10 mouse cellular contexts compared by ENCODE assay signal in the genomic region with DNA sequence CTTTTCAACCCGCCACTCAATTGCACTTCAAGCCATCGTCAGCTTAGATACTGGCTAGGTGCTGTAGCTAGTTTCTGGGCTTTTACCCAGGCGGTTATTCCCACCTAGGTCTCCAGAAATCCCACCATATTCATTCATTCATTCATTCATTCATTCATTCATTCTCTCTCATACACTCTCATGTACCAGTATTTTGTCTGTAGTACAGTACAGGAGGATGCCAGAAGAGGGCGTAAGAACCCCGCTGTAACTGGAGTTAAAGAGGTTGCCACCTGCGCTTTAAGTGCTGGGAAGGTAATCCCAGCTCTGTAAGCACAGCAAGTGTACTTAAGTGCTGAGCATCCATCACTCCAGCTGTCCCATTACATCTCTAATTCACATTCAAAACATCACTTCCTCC. TPM values are rescaled to one million over a fixed set of nuclear protein-coding genes. Genes with fewer than 3 reads are reported as not detected.
DNase-seq lines count a peak whose midpoint lies in the region; ATAC-seq and TF ChIP-seq lines count a peak whose summit lies in the region.
"Had no signal": no experiment of that assay in that cellular context is flagged by ENCODE, and none has a peak within 500 bp of the region (broad histone marks: within the 10 kb centered on the region; RNA-seq: fewer than 3 reads in every experiment).

No protein-coding gene starts in this region.

- DNase-seq in CD4-positive, CD25-positive, alpha-beta regulatory T cell, adult 2 months (ENCODE audit: low read depth, low spot score) = peak; percentile 61
- no peak for DNase-seq in lung, postnatal 10 days
- no peak for DNase-seq in layer of hippocampus, adult 11-12 months (ENCODE audit: low spot score)
- DNase-seq in kidney, adult 9 months = no peak
- DNase-seq: gastrocnemius, postnatal 14 days had no signal

- H3K4me3 ChIP-seq in lung, embryonic 15.5 days = peak overlapping the region; percentile 72; the same call in 1 of the 2 replicates
- H3K4me3 ChIP-seq in intestine, embryonic 15.5 days (replicated peaks) = no peak overlapping the region
- H3K4me3 ChIP-seq in myocyte = peak overlapping the region; percentile 54

- peaks cover 37% of the 10 kb centered on the region for H3K4me1 ChIP-seq in lung, embryonic 15.5 days
- H3K4me1 ChIP-seq in intestine, embryonic 15.5 days (replicated peaks) = peaks cover 27% of the 10 kb centered on the region

- no peak overlapping the region for H3ac ChIP-seq in myocyte (ENCODE audit: control insufficient read depth, insufficient read length)

- no peak for ATAC-seq in CD4-positive, CD25-positive, alpha-beta regulatory T cell, adult 4 months
- ATAC-seq in lung, embryonic 15.5 days (ENCODE audit: borderline replicate concordance, extremely low read depth, low FRiP score, low TSS enrichment) = no peak
- no peak for ATAC-seq in intestine, embryonic 15.5 days

- 45% methylated on average over 6 of the region's 6 CpGs for WGBS in lung, embryonic 15.5 days
- 41% methylated on average over 6 of the region's 6 CpGs for WGBS in intestine, embryonic 15.5 days

- H3K4me2 ChIP-seq in lung, embryonic 15.5 days = peak overlapping the region; percentile 67
- peak overlapping the region; percentile 65; the same call in 1 of the 2 replicates for H3K4me2 ChIP-seq in intestine, embryonic 15.5 days (replicated peaks)
- H3K4me2 ChIP-seq in myocyte (ENCODE audit: low read depth) = no peak overlapping the region

- no peak overlapping the region for H3K9ac ChIP-seq in lung, embryonic 15.5 days
- no peak overlapping the region for H3K9ac ChIP-seq in intestine, embryonic 15.5 days

- H3K27me3 ChIP-seq in lung, embryonic 15.5 days = no peaks in the 10 kb centered on the region
- no peaks in the 10 kb centered on the region for H3K27me3 ChIP-seq in intestine, embryonic 15.5 days (replicated peaks)
- H3K27me3 ChIP-seq in myocyte (ENCODE audit: control insufficient read depth, insufficient read depth, insufficient read length) = no peaks in the 10 kb centered on the region
- H3K27me3 ChIP-seq: limb, embryonic 15.5 days had no signal

- no peaks in the 10 kb centered on the region for H3K36me3 ChIP-seq in lung, embryonic 15.5 days
- H3K36me3 ChIP-seq in intestine, embryonic 15.5 days = peaks cover 5% of the 10 kb centered on the region; the same call in 1 of the 2 replicates
- peaks cover 3% of the 10 kb centered on the region for H3K36me3 ChIP-seq in myocyte (ENCODE audit: control insufficient read depth, insufficient read depth)

- no peaks in the 10 kb centered on the region for H3K9me3 ChIP-seq in lung, embryonic 15.5 days
- no peaks in the 10 kb centered on the region for H3K9me3 ChIP-seq in intestine, embryonic 15.5 days
- H3K9me3 ChIP-seq: limb, embryonic 15.5 days had no signal

- no peaks in the 10 kb centered on the region for H3K79me2 ChIP-seq in myocyte (ENCODE audit: control insufficient read depth, insufficient read depth)

- TF ChIP-seq POLR2A in myocyte (IDR thresholded peaks at IDR 0.05; ENCODE audit: insufficient read length, low read depth) = no peak

- H3K27ac ChIP-seq in lung, embryonic 15.5 days = no peak overlapping the region
- H3K27ac ChIP-seq in intestine, embryonic 15.5 days = no peak overlapping the region

TF ChIP-seq in myocyte, 11 proteins besides CTCF, POLR2A, EP300 and RAD21:
- TF ChIP-seq E2F4 (IDR thresholded peaks at IDR 0.05; ENCODE audit: insufficient read depth) (no peak), POLR2AphosphoS2 (IDR thresholded peaks at IDR 0.05; ENCODE audit: insufficient read length, low read depth) (no peak), MYOG (IDR thresholded peaks at IDR 0.05; ENCODE audit: control insufficient read depth in 1 of 3, insufficient read depth in 1 of 3, insufficient read length in 2 of 3, low read depth in 2 of 3) (no peak), CEBPB (IDR thresholded peaks at IDR 0.05; ENCODE audit: insufficient read depth, poor library complexity, severe bottlenecking) (no peak), USF1 (IDR thresholded peaks at IDR 0.05; ENCODE audit: low read depth) (no peak), REST (IDR thresholded peaks at IDR 0.05; ENCODE audit: insufficient read depth, insufficient read length) (no peak), TCF12 (IDR thresholded peaks at IDR 0.05; ENCODE audit: insufficient read depth, poor library complexity, severe bottlenecking) (no peak), MYOD1 (IDR thresholded peaks at IDR 0.05; ENCODE audit: control insufficient read depth in 1 of 3, insufficient read length in 2 of 3, low read depth in 2 of 3) (no peak), MAX (IDR thresholded peaks at IDR 0.05; ENCODE audit: low read depth) (no peak), TCF3 (IDR thresholded peaks at IDR 0.05; ENCODE audit: insufficient read length, low read depth) (no peak), SRF (IDR thresholded peaks at IDR 0.05; ENCODE audit: control insufficient read depth, insufficient read length, low read depth) (no peak)

RNA-seq across cellular contexts. Expression of a gene that starts 0.7 kb away (rescaled TPM):
- 10 to 100 TPM; 11.6 to 17.9 TPM for polyA plus RNA-seq in CD4-positive, CD25-positive, alpha-beta regulatory T cell, adult 4 months (2017; shearing (Covaris generic))
- 22.0 and 22.9 TPM in 2 replicates for polyA plus RNA-seq in lung, embryonic 15.5 days (2015; fragmentation: Nextera tagmentation; extraction: Ambion mirVana)
- 19.0 and 19.4 TPM in 2 replicates for polyA plus RNA-seq in intestine, embryonic 15.5 days (2015; fragmentation: Nextera tagmentation; extraction: Ambion mirVana)
- polyA plus RNA-seq in myocyte (2012; fragmentation: generic; extraction: Trizol) = 10.8 TPM

RNA-seq across cellular contexts. Expression of a gene that starts 1.8 kb away (rescaled TPM):
- polyA plus RNA-seq in CD4-positive, CD25-positive, alpha-beta regulatory T cell, adult 4 months (2017; shearing (Covaris generic)) = 1 to 10 TPM; 4.2 to 4.6 TPM
- 4.2 and 4.3 TPM in 2 replicates for polyA plus RNA-seq in lung, embryonic 15.5 days (2015; fragmentation: Nextera tagmentation; extraction: Ambion mirVana)
- 3.8 and 4.4 TPM in 2 replicates for polyA plus RNA-seq in intestine, embryonic 15.5 days (2015; fragmentation: Nextera tagmentation; extraction: Ambion mirVana)
- 0.98 TPM for polyA plus RNA-seq in myocyte (2012; fragmentation: generic; extraction: Trizol)

RNA-seq across cellular contexts. Expression of a gene that starts 12.5 kb away (rescaled TPM):
- 100 to 1,000 TPM; 110 to 194 TPM for polyA plus RNA-seq in CD4-positive, CD25-positive, alpha-beta regulatory T cell, adult 4 months (2017; shearing (Covaris generic))
- polyA plus RNA-seq in lung, embryonic 15.5 days (2015; fragmentation: Nextera tagmentation; extraction: Ambion mirVana) = 17.2 and 18.9 TPM in 2 replicates
- 71.9 and 73.9 TPM in 2 replicates for polyA plus RNA-seq in intestine, embryonic 15.5 days (2015; fragmentation: Nextera tagmentation; extraction: Ambion mirVana)
- polyA plus RNA-seq in myocyte (2012; fragmentation: generic; extraction: Trizol) = 6.5 TPM

RNA-seq across cellular contexts. Expression of a gene that starts 22.8 kb away (rescaled TPM):
- polyA plus RNA-seq in CD4-positive, CD25-positive, alpha-beta regulatory T cell, adult 4 months (2017; shearing (Covaris generic)) = not detected
- polyA plus RNA-seq in lung, embryonic 15.5 days (2015; fragmentation: Nextera tagmentation; extraction: Ambion mirVana) = 0.33 and 0.37 TPM in 2 replicates
- polyA plus RNA-seq in intestine, embryonic 15.5 days (2015; fragmentation: Nextera tagmentation; extraction: Ambion mirVana) = 1.6 and 1.7 TPM in 2 replicates
- polyA plus RNA-seq in myocyte (2012; fragmentation: generic; extraction: Trizol) = not detected
